Mouse (Mus musculus) MEL (cell line): ENCODE results near the gene Leng8. TPM values are rescaled to one million over a fixed set of nuclear protein-coding genes. Genes with fewer than 3 reads are reported as not detected.

Experiments used
- DNase-seq: peaks from one replicate; pipeline ENCODE4 v3.0.0; 2011; ENCODE audit warnings: low read depth, low spot score
- H3K27ac ChIP-seq: 2 replicates; pipeline ENCODE4 v1.5.1; 2012; ENCODE audit warnings: low read depth, mild to moderate bottlenecking, control low read depth, low read length, moderate library complexity; ENCODE audit not compliant: control insufficient read depth
- H3K27me3 ChIP-seq, 2 experiments: fragments of 150-350 bp in 1 of 2; sonication (generic) in 1 of 2; 2 replicates each; pipeline ENCODE4 v1.6.1; 2012; ENCODE audit warnings: low read length in 2 of 2, mild to moderate bottlenecking in 2 of 2, improper control_type of control experiment in 1 of 2, moderate library complexity in 1 of 2; ENCODE audit not compliant: insufficient read depth in 2 of 2, control insufficient read depth in 1 of 2
- H3K36me3 ChIP-seq, 2 experiments: 2 replicates each; pipeline ENCODE4 v1.6.1; 2012 to 2014; ENCODE audit warnings: low read length in 2 of 2, improper control_type of control experiment in 1 of 2, inconsistent platforms in 1 of 2, mild to moderate bottlenecking in 1 of 2; ENCODE audit not compliant: insufficient read depth in 2 of 2, control insufficient read depth in 1 of 2
- H3K4me1 ChIP-seq, 2 experiments: fragments of 150-350 bp in 1 of 2; sonication (generic) in 1 of 2; 2 replicates each; pipeline ENCODE4 v1.6.1; 2012; ENCODE audit warnings: low read length in 2 of 2, improper control_type of control experiment in 1 of 2, mild to moderate bottlenecking in 1 of 2; ENCODE audit not compliant: insufficient read depth in 2 of 2, control insufficient read depth in 1 of 2
- H3K4me3 ChIP-seq, 2 experiments: fragments of 150-350 bp in 1 of 2; sonication (generic) in 1 of 2; 2 replicates each; pipeline ENCODE4 v1.5.1; 2012; ENCODE audit warnings: low read depth in 2 of 2, low read length in 2 of 2, mild to moderate bottlenecking in 2 of 2, moderate library complexity in 2 of 2, control low read depth in 1 of 2, improper control_type of control experiment in 1 of 2; ENCODE audit not compliant: control insufficient read depth in 1 of 2, insufficient read depth in 1 of 2
- H3K79me2 ChIP-seq: 2 replicates; pipeline ENCODE4 v1.6.1; 2012; ENCODE audit warnings: mild to moderate bottlenecking, low read length, moderate library complexity; ENCODE audit not compliant: control insufficient read depth, poor library complexity, insufficient read depth
- H3K9ac ChIP-seq: 2 replicates; pipeline ENCODE4 v1.6.1; 2012; ENCODE audit warnings: low read depth, mild to moderate bottlenecking, control low read depth, low read length, moderate library complexity; ENCODE audit not compliant: control insufficient read depth, poor library complexity, severe bottlenecking
- H3K9me3 ChIP-seq: fragments of 150-350 bp; sonication (generic); replicated peaks from 2 replicates; pipeline ENCODE4 v1.6.1; 2012; ENCODE audit warnings: mild to moderate bottlenecking, low read length, improper control_type of control experiment, moderate library complexity; ENCODE audit not compliant: insufficient read depth
- BHLHE40 ChIP-seq: IDR thresholded peaks from 2 replicates; pipeline ENCODE4 v1.6.1; 2012; ENCODE audit warnings: low read depth, mild to moderate bottlenecking, inconsistent platforms, low read length, improper control_type of control experiment, borderline replicate concordance
- CHD1 ChIP-seq: IDR thresholded peaks from 2 replicates; pipeline ENCODE4 v1.6.1; 2012; ENCODE audit warnings: low read depth, mild to moderate bottlenecking, inconsistent platforms, low read length, improper control_type of control experiment
- CHD2 ChIP-seq: IDR thresholded peaks from 2 replicates; pipeline ENCODE4 v1.6.1; 2011; ENCODE audit warnings: low read length, improper control_type of control experiment
- CTCF ChIP-seq, 3 experiments: IDR thresholded peaks in 2 of 3; conservative IDR thresholded peaks in 1 of 3; 2 replicates each; pipeline ENCODE4 v1.5.1; 2011 to 2012; ENCODE audit warnings: low read length in 3 of 3, low read depth in 2 of 3, mild to moderate bottlenecking in 2 of 3, improper control_type of control experiment in 1 of 3, inconsistent platforms in 1 of 3, mixed read lengths in 1 of 3, moderate library complexity in 1 of 3; ENCODE audit not compliant: control insufficient read depth in 1 of 3, insufficient read depth in 1 of 3, poor library complexity in 1 of 3, severe bottlenecking in 1 of 3
- E2F4 ChIP-seq: IDR thresholded peaks from 2 replicates; pipeline ENCODE4 v1.6.1; 2011; ENCODE audit warnings: low read depth, low read length, improper control_type of control experiment, borderline replicate concordance
- EP300 ChIP-seq, 2 experiments: IDR thresholded peaks; 2 replicates each; pipeline ENCODE4 v1.6.1; 2011; ENCODE audit warnings: improper control_type of control experiment in 2 of 2, low read length in 2 of 2, low read depth in 1 of 2, mild to moderate bottlenecking in 1 of 2
- ETS1 ChIP-seq: IDR thresholded peaks from 2 replicates; pipeline ENCODE4 v1.6.1; 2012; ENCODE audit warnings: low read depth, mild to moderate bottlenecking, inconsistent platforms, low read length, improper control_type of control experiment, moderate library complexity
- GABPA ChIP-seq: IDR thresholded peaks from 2 replicates; pipeline ENCODE4 v1.6.1; 2012; ENCODE audit warnings: low read depth, mild to moderate bottlenecking, inconsistent platforms, low read length, improper control_type of control experiment, moderate library complexity
- HCFC1 ChIP-seq: IDR thresholded peaks from 2 replicates; pipeline ENCODE4 v1.6.1; 2012; ENCODE audit warnings: low read depth, mild to moderate bottlenecking, inconsistent platforms, low read length, improper control_type of control experiment, moderate library complexity
- JUND ChIP-seq: IDR thresholded peaks from 2 replicates; pipeline ENCODE4 v1.6.1; 2011; ENCODE audit warnings: low read depth, mild to moderate bottlenecking, improper control_type of control experiment, low read length
- KAT2A ChIP-seq: conservative IDR thresholded peaks from 2 replicates; pipeline ENCODE4 v1.6.1; 2012; ENCODE audit warnings: low read depth, low read length, improper control_type of control experiment, inconsistent platforms
- MAFK ChIP-seq: IDR thresholded peaks from 2 replicates; pipeline ENCODE4 v1.6.1; 2011; ENCODE audit warnings: low read depth, mild to moderate bottlenecking, low read length, improper control_type of control experiment, borderline replicate concordance
- MEF2A ChIP-seq: IDR thresholded peaks from 2 replicates; pipeline ENCODE4 v1.6.1; 2014; ENCODE audit warnings: low read depth, mild to moderate bottlenecking, inconsistent platforms, low read length, improper control_type of control experiment; ENCODE audit not compliant: poor library complexity, insufficient replicate concordance, severe bottlenecking; ENCODE audit errors: extremely low read depth
- MXI1 ChIP-seq: IDR thresholded peaks from 2 replicates; pipeline ENCODE4 v1.6.1; 2011; ENCODE audit warnings: mild to moderate bottlenecking, low read depth, low read length, improper control_type of control experiment
- MYB ChIP-seq: IDR thresholded peaks from 2 replicates; pipeline ENCODE4 v1.6.1; 2011; ENCODE audit warnings: mild to moderate bottlenecking, low read depth, low read length, improper control_type of control experiment
- MYC ChIP-seq: IDR thresholded peaks from 2 replicates; pipeline ENCODE4 v1.6.1; 2011; ENCODE audit warnings: low read depth, mild to moderate bottlenecking, low read length, improper control_type of control experiment, moderate library complexity
- NELFE ChIP-seq: IDR thresholded peaks from 2 replicates; pipeline ENCODE4 v1.6.1; 2011; ENCODE audit warnings: low read depth, low read length, improper control_type of control experiment
- NRF1 ChIP-seq: IDR thresholded peaks from 2 replicates; pipeline ENCODE4 v1.6.1; 2014; ENCODE audit warnings: low read depth, mild to moderate bottlenecking, inconsistent platforms, low read length, improper control_type of control experiment, moderate library complexity; ENCODE audit not compliant: poor library complexity, insufficient read depth, severe bottlenecking
- POLR2AphosphoS2 ChIP-seq: IDR thresholded peaks from 2 replicates; pipeline ENCODE4 v1.6.1; 2011; ENCODE audit warnings: low read length, improper control_type of control experiment
- POLR2AphosphoS5 ChIP-seq: IDR thresholded peaks from 2 replicates; pipeline ENCODE4 v1.6.1; 2012; ENCODE audit warnings: low read depth, borderline replicate concordance, mild to moderate bottlenecking, inconsistent platforms, low read length, moderate library complexity, mixed read lengths
- RAD21 ChIP-seq: IDR thresholded peaks from 2 replicates; pipeline ENCODE4 v1.6.1; 2011; ENCODE audit warnings: mild to moderate bottlenecking, low read depth, low read length, improper control_type of control experiment
- SIN3A ChIP-seq: IDR thresholded peaks from 2 replicates; pipeline ENCODE4 v1.6.1; 2012; ENCODE audit warnings: low read length, improper control_type of control experiment, inconsistent platforms
- SMC3 ChIP-seq: IDR thresholded peaks from 2 replicates; pipeline ENCODE4 v1.6.1; 2011; ENCODE audit warnings: low read depth, low read length, improper control_type of control experiment
- TAL1 ChIP-seq: IDR thresholded peaks from 2 replicates; pipeline ENCODE4 v1.6.1; 2012; ENCODE audit warnings: mild to moderate bottlenecking, inconsistent platforms, low read length, moderate library complexity, mixed read lengths
- TCF12 ChIP-seq: IDR thresholded peaks from 2 replicates; pipeline ENCODE4 v1.6.1; 2014; ENCODE audit warnings: low read depth, mild to moderate bottlenecking, inconsistent platforms, low read length, improper control_type of control experiment, moderate library complexity
- USF1 ChIP-seq: IDR thresholded peaks from 2 replicates; pipeline ENCODE4 v1.6.1; 2014; ENCODE audit warnings: low read depth, mild to moderate bottlenecking, inconsistent platforms, low read length, improper control_type of control experiment, moderate library complexity
- USF2 ChIP-seq, 2 experiments: IDR thresholded peaks; 2 replicates each; pipeline ENCODE4 v1.6.1; 2011 to 2012; ENCODE audit warnings: improper control_type of control experiment in 2 of 2, low read length in 2 of 2, borderline replicate concordance in 1 of 2, inconsistent platforms in 1 of 2, low read depth in 1 of 2, mild to moderate bottlenecking in 1 of 2; ENCODE audit not compliant: insufficient read depth in 1 of 2
- ZC3H11A ChIP-seq: IDR thresholded peaks from 2 replicates; pipeline ENCODE4 v1.6.1; 2012; ENCODE audit warnings: low read depth, mild to moderate bottlenecking, inconsistent platforms, low read length, improper control_type of control experiment
- ZMIZ1 ChIP-seq: IDR thresholded peaks from 2 replicates; pipeline ENCODE4 v1.6.1; 2012; ENCODE audit warnings: low read depth, mild to moderate bottlenecking, inconsistent platforms, low read length, improper control_type of control experiment, moderate library complexity
- polyA plus RNA-seq, 2 experiments: library from polyadenylated mRNA; stranded (reverse) in 1 of 2; unstranded in 1 of 2; fragments of >175 nt in 1 of 2; fragments of >200 nt in 1 of 2; gene quantifications; 2 replicates each; pipeline versions ENCODE4 v1.2.1 to v1.2.4; 2012; ENCODE audit warnings: low replicate concordance in 2 of 2, low read depth in 1 of 2; ENCODE audit not compliant: insufficient read length in 2 of 2, insufficient read depth in 1 of 2, missing spikeins in 1 of 2
- total RNA-seq: library from RNA; depleted of rRNA; stranded (reverse); fragments of 300-350 nt; gene quantifications from 2 replicates; pipeline ENCODE4 v1.2.3, GENCODE M21; 2012

Gene Leng8
- total and polyA plus RNA-seq, 3 experiments = 28.2 to 89.9 TPM; not detected in 1

GRCm38 (mm10) chr7:4130686-4131452 lies 6.0 kb upstream of the Leng8 start (continued):
- TF ChIP-seq CTCF (IDR thresholded peaks at IDR 0.05 in 2 of 3, conservative IDR thresholded peaks at IDR 0.05 in 1 of 3; ENCODE audit: control insufficient read depth in 1 of 3, insufficient read depth in 1 of 3, low read depth in 2 of 3, low read length in 3 of 3, poor library complexity in 1 of 3, severe bottlenecking in 1 of 3) = peak; percentile 88 to 94 (median 89)
- TF ChIP-seq ETS1 = no peak
- TF ChIP-seq JUND = no peak
- no peak for TF ChIP-seq POLR2AphosphoS2
- TF ChIP-seq GABPA = no peak
- TF ChIP-seq NELFE = no peak
- no peak for TF ChIP-seq KAT2A
- TF ChIP-seq MYB = no peak
- no peak for TF ChIP-seq MXI1
- TF ChIP-seq BHLHE40 = 0 out of 2 replicates have a peak, but pooled peaks have one; percentile 8
- TF ChIP-seq NRF1 = no peak
- TF ChIP-seq E2F4 = no peak
- no peak for TF ChIP-seq TAL1
- no peak for TF ChIP-seq CHD1
- peak; percentile 75 for TF ChIP-seq SMC3
- TF ChIP-seq TCF12 = no peak
- TF ChIP-seq POLR2AphosphoS5 = no peak
- no peak for TF ChIP-seq USF1

- peaks cover 0 to 14% of the 10 kb centered on the region in 2 experiments; a peak in 2 of 4 replicates for H3K4me1 ChIP-seq
- peaks cover 0 to 7% of the 10 kb centered on the region in 2 experiments; a peak in 2 of 4 replicates for H3K36me3 ChIP-seq
- H3K27ac ChIP-seq = no peak overlapping the region
- no peaks in the 10 kb centered on the region for H3K9me3 ChIP-seq
- H3K27me3 ChIP-seq = no peaks in the 10 kb centered on the region
- DNase-seq = no peak
- no peak overlapping the region for H3K4me3 ChIP-seq
- no peak overlapping the region for H3K9ac ChIP-seq
- peaks cover 9% of the 10 kb centered on the region for H3K79me2 ChIP-seq
- TF ChIP-seq MYC (no peak), USF2 (IDR thresholded peaks at IDR 0.05; ENCODE audit: borderline replicate concordance in 1 of 2, insufficient read depth in 1 of 2, low read depth in 1 of 2, low read length in 2 of 2) (no peak), CHD2 (no peak), SIN3A (no peak), JUND (no peak), MAFK (no peak), EP300 (IDR thresholded peaks at IDR 0.05; ENCODE audit: low read depth in 1 of 2, low read length in 2 of 2) (no peak), ZMIZ1 (no peak), E2F4 (no peak), RAD21 (no peak), NELFE (no peak), MEF2A (no peak), ZC3H11A (no peak), MYB (no peak), HCFC1 (no peak)
Observed at GRCm38 (mm10) chr7:4131964-4132363, 4.9 kb upstream of the Leng8 start.
